Mouse (Mus musculus) liver, postnatal 0 days (tissue): ENCODE results near the gene Ate1.

ENCODE experiments used
- CTCF ChIP-seq: sonication (generic); IDR thresholded peaks from 2 replicates; pipeline ENCODE4 v1.5.1; 2016; ENCODE audit warnings: antibody characterized with exemption, low read depth
- EP300 ChIP-seq: IDR thresholded peaks from 2 replicates; pipeline ENCODE4 v1.6.1; 2016; ENCODE audit warnings: antibody characterized with exemption, low read depth, mild to moderate bottlenecking

DNA sequence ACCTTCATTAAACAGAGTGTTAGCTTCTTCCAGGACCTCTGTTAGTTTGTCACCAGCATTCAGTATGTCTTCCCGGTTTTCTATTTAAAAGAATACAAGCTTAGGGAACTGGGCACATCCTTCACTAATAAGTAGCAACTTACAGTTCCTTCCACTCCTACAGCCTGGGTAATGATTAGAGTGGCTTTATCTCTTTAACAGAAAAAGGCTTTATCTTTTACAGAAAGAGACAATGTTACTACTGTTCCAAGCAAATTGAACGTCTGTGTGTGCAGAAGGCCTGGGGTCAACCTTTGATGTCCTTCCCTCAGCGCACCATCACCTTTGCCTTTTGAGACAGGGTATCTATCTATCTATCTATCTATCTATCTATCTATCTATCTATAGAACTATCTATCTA lies 25.7 kb upstream of the Ate1 start:
- no peak for TF ChIP-seq CTCF
- TF ChIP-seq EP300: no peak
